ENCODE assay signal across 10 mouse cellular contexts in the genomic region with DNA sequence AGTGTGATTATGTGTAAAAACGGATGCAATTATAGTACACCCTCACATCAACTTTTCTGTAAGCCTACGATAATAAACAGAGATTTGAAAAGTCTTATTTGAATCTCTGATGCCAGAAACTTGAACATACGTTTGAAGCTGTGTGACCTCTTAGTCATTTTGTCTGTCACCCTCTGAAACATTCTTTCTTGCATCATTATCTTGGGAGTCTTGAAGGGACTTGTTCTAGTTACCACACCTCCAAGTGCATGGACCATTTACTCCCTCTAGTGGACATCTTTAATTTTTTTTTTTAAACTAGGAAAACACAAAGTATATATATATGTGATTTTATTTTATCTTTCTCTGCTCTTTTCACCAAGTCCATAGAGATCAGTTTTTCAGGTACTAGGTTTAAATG. TPM values are rescaled to one million over a fixed set of nuclear protein-coding genes. Genes with fewer than 3 reads are reported as not detected.
DNase-seq lines count a peak whose midpoint lies in the region; ATAC-seq and TF ChIP-seq lines count a peak whose summit lies in the region.
"Had no signal": no experiment of that assay in that cellular context is flagged by ENCODE, and none has a peak within 500 bp of the region (broad histone marks: within the 10 kb centered on the region; RNA-seq: fewer than 3 reads in every experiment).

No protein-coding gene starts in this region.

- peak; percentile 79 for TF ChIP-seq CTCF in kidney, postnatal 0 days (IDR thresholded peaks at IDR 0.05; ENCODE audit: low read depth)
- peak in 1 of 2 experiments; percentile 84; a peak in 3 of 4 replicates for TF ChIP-seq CTCF in CH12.LX (conservative IDR thresholded peaks at IDR 0.05 in 1 of 2, IDR thresholded peaks at IDR 0.05 in 1 of 2; ENCODE audit: low read depth in 2 of 2, low read length in 2 of 2)
- TF ChIP-seq CTCF in brain, embryonic 14.5 days (IDR thresholded peaks at IDR 0.05; ENCODE audit: borderline replicate concordance, extremely low read depth, insufficient read depth, insufficient read length) = no peak
- no peak for TF ChIP-seq CTCF in thymus, adult 2 months (IDR thresholded peaks at IDR 0.05; ENCODE audit: borderline replicate concordance, control insufficient read depth, extremely low read depth, insufficient read depth, low read length, poor library complexity)

- DNase-seq in kidney, postnatal 0 days (ENCODE audit: low spot score) = peak; percentile 76
- no peak for DNase-seq in kidney, postnatal 36 days
- peak; percentile 69 for DNase-seq in CH12.LX (ENCODE audit: extremely low read depth)
- peak; percentile 63 for DNase-seq in brain, embryonic 14.5 days (ENCODE audit: low read depth)
- DNase-seq in adrenal gland, adult 18-20 months (ENCODE audit: low spot score in 2 of 2) = no peak
- no peak for DNase-seq in heart, adult 11 months
- DNase-seq in thymus, adult 2 months = no peak

- no peak overlapping the region for H3K4me2 ChIP-seq in kidney, postnatal 0 days (ENCODE audit: low read length)
- no peak overlapping the region for H3K4me2 ChIP-seq in CH12.LX (ENCODE audit: insufficient read depth, low read depth, poor library complexity, severe bottlenecking)
- H3K4me2 ChIP-seq: heart, embryonic 13.5 days; limb, embryonic 13.5 days had no signal

- peak; percentile 96 for TF ChIP-seq RAD21 in CH12.LX (IDR thresholded peaks at IDR 0.05; ENCODE audit: low read depth, low read length)

- dilution Hi-C loops in CH12.LX (cut with MboI; ENCODE audit: extremely low pct_ligation_motif_present, extremely low pct_unique_long_range_greater_than_20kb, low sequenced_read_pairs) = no loop called here

- no peaks in the 10 kb centered on the region for H3K27me3 ChIP-seq in kidney, postnatal 0 days (ENCODE audit: insufficient read depth, low read length)
- H3K27me3 ChIP-seq in CH12.LX (replicated peaks) = no peaks in the 10 kb centered on the region
- no peaks in the 10 kb centered on the region for H3K27me3 ChIP-seq in thymus, adult 2 months (ENCODE audit: control insufficient read depth, insufficient read depth, low read length)
- H3K27me3 ChIP-seq: limb, embryonic 13.5 days had no signal

- in situ Hi-C loops in CH12.LX (cut with MboI; ENCODE audit: low pct_ligation_motif_present, low pct_unique_long_range_greater_than_20kb, low sequenced_read_pairs) = no loop called here

- H3K27ac ChIP-seq in kidney, postnatal 0 days = no peak overlapping the region
- H3K27ac ChIP-seq in CH12.LX (ENCODE audit: insufficient read depth, low read depth) = no peak overlapping the region
- no peak overlapping the region for H3K27ac ChIP-seq in thymus, adult 2 months (ENCODE audit: control insufficient read depth, insufficient read depth, low read length)
- H3K27ac ChIP-seq: heart, embryonic 13.5 days; limb, embryonic 13.5 days had no signal

- no peaks in the 10 kb centered on the region for H3K79me2 ChIP-seq in CH12.LX (replicated peaks; ENCODE audit: control insufficient read depth, extremely low read depth, insufficient read depth, poor library complexity, severe bottlenecking)

- no peak overlapping the region for H3K9ac ChIP-seq in kidney, postnatal 0 days (ENCODE audit: low read depth, low read length)
- no peak overlapping the region for H3K9ac ChIP-seq in CH12.LX (ENCODE audit: insufficient read depth, low read depth)
- H3K9ac ChIP-seq: heart, embryonic 13.5 days; limb, embryonic 13.5 days had no signal

- H3K4me1 ChIP-seq in kidney, postnatal 0 days (replicated peaks; ENCODE audit: insufficient read depth, low read length) = 0 out of 2 replicates have a peak, but pooled peaks cover 2% of the 10 kb centered on the region
- H3K4me1 ChIP-seq in CH12.LX (ENCODE audit: control insufficient read depth in 1 of 2, insufficient read depth in 2 of 2) = peaks cover 4 to 18% of the 10 kb centered on the region in 2 experiments; a peak in 3 of 4 replicates
- no peaks in the 10 kb centered on the region for H3K4me1 ChIP-seq in thymus, adult 2 months (replicated peaks; ENCODE audit: control insufficient read depth, insufficient read depth, low read length)
- H3K4me1 ChIP-seq: heart, embryonic 13.5 days; limb, embryonic 13.5 days had no signal

- no peak overlapping the region for H3K4me3 ChIP-seq in kidney, postnatal 0 days (replicated peaks; ENCODE audit: low read depth, low read length)
- H3K4me3 ChIP-seq in CH12.LX (replicated peaks in 1 of 3; ENCODE audit: low read depth in 2 of 3, low read length in 2 of 3, poor library complexity in 1 of 3) = no peak overlapping the region
- H3K4me3 ChIP-seq in thymus, adult 2 months (ENCODE audit: control insufficient read depth, insufficient read depth, low read length) = no peak overlapping the region
- H3K4me3 ChIP-seq: heart, embryonic 13.5 days; limb, embryonic 13.5 days had no signal

- 61% methylated on average over 3 of the region's 3 CpGs for WGBS in kidney, postnatal 0 days
- WGBS in thymus, adult 2 months = 67% methylated on average over 3 of the region's 3 CpGs

- TF ChIP-seq POLR2A in CH12.LX (IDR thresholded peaks at IDR 0.05; ENCODE audit: low read depth, low read length) = no peak
- TF ChIP-seq POLR2A in brain, embryonic 14.5 days (IDR thresholded peaks at IDR 0.05; ENCODE audit: borderline replicate concordance, extremely low read depth, insufficient read depth, insufficient read length, poor library complexity, severe bottlenecking) = no peak
- TF ChIP-seq POLR2A in thymus, adult 2 months (IDR thresholded peaks at IDR 0.05; ENCODE audit: control insufficient read depth, extremely low read depth, insufficient read depth, low read length, poor library complexity) = no peak

- TF ChIP-seq EP300 in CH12.LX (IDR thresholded peaks at IDR 0.05; ENCODE audit: low read length) = 0 out of 2 replicates have a peak, but pooled peaks have one; percentile 20

- ATAC-seq in kidney, postnatal 0 days (replicated peaks; ENCODE audit: low FRiP score, low read depth) = no peak
- ATAC-seq in megakaryocyte, adult 5-6 weeks (ENCODE audit: poor library complexity, severe bottlenecking) = peak; percentile 84

- H3K9me3 ChIP-seq in kidney, postnatal 0 days (replicated peaks; ENCODE audit: low read length) = no peaks in the 10 kb centered on the region
- H3K9me3 ChIP-seq in CH12.LX (replicated peaks; ENCODE audit: low read length) = peaks cover 3% of the 10 kb centered on the region
- H3K9me3 ChIP-seq: heart, embryonic 13.5 days; limb, embryonic 13.5 days had no signal

- 0 out of 2 replicates have a peak, but pooled peaks cover 6% of the 10 kb centered on the region for H3K36me3 ChIP-seq in kidney, postnatal 0 days (ENCODE audit: insufficient read depth, low read length)
- H3K36me3 ChIP-seq in CH12.LX (replicated peaks in 1 of 2; ENCODE audit: control insufficient read depth in 1 of 2, insufficient read depth in 1 of 2, low read length in 1 of 2) = peaks cover 10 to 57% of the 10 kb centered on the region in 2 experiments
- H3K36me3 ChIP-seq in thymus, adult 2 months (ENCODE audit: control insufficient read depth, insufficient read depth, low read length) = peaks cover 8% of the 10 kb centered on the region; the same call in 1 of the 2 replicates

TF ChIP-seq in CH12.LX, 34 proteins besides CTCF, POLR2A, EP300 and RAD21:
- TF ChIP-seq HCFC1 (IDR thresholded peaks at IDR 0.05; ENCODE audit: low read depth, low read length) (0 out of 2 replicates have a peak, but pooled peaks have one; percentile 14), ZC3H11A (IDR thresholded peaks at IDR 0.05; ENCODE audit: low read depth, low read length) (peak; percentile 55), MAX (IDR thresholded peaks at IDR 0.05; ENCODE audit: low read length) (no peak), IRF4 (IDR thresholded peaks at IDR 0.05; ENCODE audit: low read depth, low read length) (peak; percentile 43; the same call in 1 of the 2 replicates), MYC (IDR thresholded peaks at IDR 0.05; ENCODE audit: low read depth, low read length) (peak; percentile 84), MEF2A (IDR thresholded peaks at IDR 0.05; ENCODE audit: borderline replicate concordance, low read depth, low read length) (no peak), ZNF384 (IDR thresholded peaks at IDR 0.05; ENCODE audit: low read depth, low read length) (peak; percentile 85), SMC3 (IDR thresholded peaks at IDR 0.05; ENCODE audit: low read depth, low read length) (peak; percentile 84), JUND (conservative IDR thresholded peaks at IDR 0.05; ENCODE audit: low read depth, low read length) (peak; percentile 50; the same call in 1 of the 2 replicates)

RNA-seq across cellular contexts. Expression of gene Depdc1b, which starts 13.6 kb away (rescaled TPM):
- 4.1 and 5.9 TPM in 2 replicates for polyA plus RNA-seq in kidney, postnatal 0 days (2015; fragmentation: Nextera tagmentation; extraction: Ambion mirVana)
- total RNA-seq in CH12.LX (2012; rRNA removed) (11.1 and 12.8 TPM in 2 replicates), CH12.LX (2014; rRNA removed) (16.3 and 17.8 TPM in 2 replicates)
- 13.8 and 15.7 TPM in 2 replicates for polyA plus RNA-seq in CH12.LX (2012; ENCODE audit: insufficient read length, low read depth)
- 4.3 and 7.1 TPM in 2 replicates for polyA plus RNA-seq in brain, embryonic 14.5 days (2012; rRNA removed)
- 38.3 and 42.7 TPM in 2 replicates for total RNA-seq in megakaryocyte, adult 5-6 weeks (2015)
- 29.6 and 34.7 TPM in 2 replicates for total RNA-seq in megakaryocyte, adult 5-6 weeks (2017)
- under 1 TPM in 1 of 2 experiments, not detected in 1; 0.27 TPM for total RNA-seq in adrenal gland, adult 18-20 months (2021)
- polyA plus RNA-seq in thymus, adult 2 months (2012; rRNA removed) = 10.4 and 13.1 TPM in 2 replicates

Comparison
In these comparisons a context has a peak if more than half of its experiments do, and no peak if none do; other contexts are left out.
1. DNase-seq: peak in kidney, postnatal 0 days (single experiment), CH12.LX (single experiment) and brain, embryonic 14.5 days (single experiment); none in kidney, postnatal 36 days (0 of 2), adrenal gland, adult 18-20 months (0 of 2), heart, adult 11 months (single experiment) and thymus, adult 2 months (single experiment).